Mouse (Mus musculus) liver, adult 2 months (tissue): ENCODE data around the gene Tarbp1.

Experiments used
- CTCF ChIP-seq: fragments of 200-500 bp; IDR thresholded peaks from 2 replicates; pipeline ENCODE4 v1.5.1; 2011; ENCODE audit warnings: low read depth, low read length, control low read depth
- POLR2A ChIP-seq: fragments of 200-500 bp; IDR thresholded peaks from 2 replicates; pipeline ENCODE4 v1.6.1; 2011; ENCODE audit warnings: low read length, control low read depth; ENCODE audit not compliant: insufficient read depth; ENCODE audit errors: extremely low read depth

GRCm38 (mm10) chr8:126494160-126495110 lies 19.6 kb upstream of the Tarbp1 start:
- TF ChIP-seq POLR2A (no peak), CTCF (no peak)
